Mouse (Mus musculus) midbrain, embryonic 15.5 days (tissue): Measurements from ENCODE around the gene Rbfox3. TPM values are rescaled to one million over a fixed set of nuclear protein-coding genes. Genes with fewer than 3 reads are reported as not detected.

Source experiments
- ATAC-seq: fragments of 200-750 bp; cut with Nextera tagmentation; replicated peaks from 2 replicates; pipeline ENCODE4 v1.8.0; 2017; ENCODE audit warnings: moderate TSS enrichment
- H3K27ac ChIP-seq: fragments of 300-500 bp; sonication (generic); 2 replicates; pipeline ENCODE4 v1.5.1; 2015; ENCODE audit warnings: mild to moderate bottlenecking, inconsistent platforms
- H3K27me3 ChIP-seq: fragments of 300-500 bp; sonication (generic); replicated peaks from 2 replicates; pipeline ENCODE4 v1.6.1; 2015; ENCODE audit warnings: inconsistent platforms
- H3K36me3 ChIP-seq: fragments of 300-500 bp; sonication (generic); replicated peaks from 2 replicates; pipeline ENCODE4 v1.6.1; 2015; ENCODE audit warnings: inconsistent platforms
- H3K4me1 ChIP-seq: fragments of 300-500 bp; sonication (generic); 2 replicates; pipeline ENCODE4 v1.6.1; 2015; ENCODE audit warnings: inconsistent platforms
- H3K4me2 ChIP-seq: fragments of 300-500 bp; sonication (generic); 2 replicates; pipeline ENCODE4 v1.6.1; 2015; ENCODE audit warnings: inconsistent platforms, mild to moderate bottlenecking, moderate library complexity
- H3K4me3 ChIP-seq: fragments of 300-500 bp; sonication (generic); 2 replicates; pipeline ENCODE4 v1.5.1; 2015; ENCODE audit warnings: mild to moderate bottlenecking, inconsistent platforms
- H3K9ac ChIP-seq: fragments of 300-500 bp; sonication (generic); 2 replicates; pipeline ENCODE4 v1.6.1; 2015; ENCODE audit warnings: mild to moderate bottlenecking, inconsistent platforms
- H3K9me3 ChIP-seq: fragments of 300-500 bp; sonication (generic); 2 replicates; pipeline ENCODE4 v1.6.1; 2016; ENCODE audit warnings: inconsistent platforms
- WGBS: fragments of 180-500 bp; shearing (Covaris S2); methylation state at CpG from one replicate; pipeline ENCODE4 v1.1.7; 2015; ENCODE audit warnings: mixed read lengths; 5-methylcytosine and 5-hydroxymethylcytosine counted together
- polyA plus RNA-seq: library from polyadenylated mRNA; unstranded; fragments of >200 nt; fragmentation: Nextera tagmentation; extraction: Ambion mirVana; gene quantifications from 2 replicates; pipeline ENCODE4 v1.2.1, GENCODE M21; 2015

The Rbfox3 gene
- polyA plus RNA-seq, 1 experiment from 2014 or later: 54.2 TPM

- no peaks in the 10 kb centered on the region for H3K27me3 ChIP-seq
- no peak for ATAC-seq
- no peaks in the 10 kb centered on the region for H3K36me3 ChIP-seq
- 74% methylated on average over 10 of the region's 10 CpGs for WGBS
- H3K4me1 ChIP-seq: peaks cover 43% of the 10 kb centered on the region
- H3K4me3 ChIP-seq: no peak overlapping the region
- no peak overlapping the region for H3K9ac ChIP-seq
- H3K27ac ChIP-seq: no peak overlapping the region
- no peak overlapping the region for H3K4me2 ChIP-seq
- H3K9me3 ChIP-seq: no peaks in the 10 kb centered on the region
Observed at GRCm38 (mm10) chr11:118680699-118681098, 230.7 kb downstream of the Rbfox3 start.

- Histone ChIP-seq H3K9me3 (no peaks in the 10 kb centered on the region), H3K27me3 (no peaks in the 10 kb centered on the region), H3K4me1 (peaks cover 37% of the 10 kb centered on the region), H3K9ac (no peak overlapping the region), H3K27ac (peak overlapping the region; percentile 37; the same call in 1 of the 2 replicates), H3K36me3 (no peaks in the 10 kb centered on the region), H3K4me3 (no peak overlapping the region), H3K4me2 (no peak overlapping the region)
- 46% methylated on average over 24 of the region's 24 CpGs for WGBS
- no peak for ATAC-seq
Observed at GRCm38 (mm10) chr11:118679736-118680410, 231.5 kb downstream of the Rbfox3 start.

- WGBS: 19% methylated on average over 20 of the region's 20 CpGs
- ATAC-seq: no peak; the same call in 1 of the 2 replicates
- no peaks in the 10 kb centered on the region for H3K36me3 ChIP-seq
Observed at GRCm38 (mm10) chr11:118678515-118679104, 232.8 kb downstream of the Rbfox3 start.

GRCm38 (mm10) chr11:118677277-118677676, 234.1 kb downstream of the Rbfox3 start:
- H3K4me3 ChIP-seq: no peak overlapping the region
- no peaks in the 10 kb centered on the region for H3K27me3 ChIP-seq
- peaks cover 37% of the 10 kb centered on the region for H3K4me1 ChIP-seq
- no peak for ATAC-seq
- WGBS: 67% methylated on average over 8 of the region's 8 CpGs
- H3K9ac ChIP-seq: no peak overlapping the region
- no peak overlapping the region for H3K4me2 ChIP-seq
- no peaks in the 10 kb centered on the region for H3K9me3 ChIP-seq
- H3K27ac ChIP-seq: no peak overlapping the region
- no peaks in the 10 kb centered on the region for H3K36me3 ChIP-seq

More at GRCm38 (mm10) chr11:118678515-118679104, 232.8 kb downstream of the Rbfox3 start:
- Histone ChIP-seq H3K4me3 (no peak overlapping the region), H3K9ac (no peak overlapping the region), H3K4me2 (0 out of 2 replicates have a peak overlapping the region, but pooled peaks have one; percentile 0), H3K27me3 (no peaks in the 10 kb centered on the region), H3K9me3 (no peaks in the 10 kb centered on the region), H3K4me1 (peaks cover 37% of the 10 kb centered on the region), H3K27ac (0 out of 2 replicates have a peak overlapping the region, but pooled peaks have one; percentile 20)

- WGBS: 84% methylated on average over 7 of the region's 7 CpGs
Observed at GRCm38 (mm10) chr11:118676364-118676763, 235.0 kb downstream of the Rbfox3 start.

DNA sequence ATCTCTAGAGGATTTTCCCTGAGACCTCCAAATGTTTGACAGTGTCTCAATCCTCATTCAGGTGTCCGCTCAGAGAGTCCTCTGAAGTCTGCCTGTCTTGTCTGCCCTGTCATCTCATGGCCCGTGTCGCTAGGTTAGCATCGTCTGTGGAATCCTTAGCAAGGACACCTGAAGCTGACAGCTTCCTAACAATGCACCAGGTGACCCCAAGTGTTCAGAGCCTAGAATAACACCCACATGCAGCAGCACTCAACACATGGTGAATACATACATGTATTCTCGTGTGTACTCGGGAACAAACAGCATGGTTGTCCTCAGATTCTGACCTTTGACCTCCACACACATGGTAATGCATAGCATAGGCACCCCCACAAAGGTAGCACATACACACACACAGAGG, 239.4 kb downstream of the Rbfox3 start:
- WGBS: 78% methylated on average over 6 of the region's 6 CpGs
- peaks cover 20% of the 10 kb centered on the region; the same call in 1 of the 2 replicates for H3K4me1 ChIP-seq
- H3K4me3 ChIP-seq: no peak overlapping the region
- H3K36me3 ChIP-seq: no peaks in the 10 kb centered on the region
- H3K27me3 ChIP-seq: no peaks in the 10 kb centered on the region
- no peaks in the 10 kb centered on the region for H3K9me3 ChIP-seq
- no peak overlapping the region for H3K9ac ChIP-seq
- H3K4me2 ChIP-seq: no peak overlapping the region
- ATAC-seq: no peak
- H3K27ac ChIP-seq: no peak overlapping the region

More at GRCm38 (mm10) chr11:118676364-118676763, 235.0 kb downstream of the Rbfox3 start:
- H3K4me3 ChIP-seq: no peak overlapping the region
- H3K36me3 ChIP-seq: no peaks in the 10 kb centered on the region
- ATAC-seq: no peak
- H3K4me2 ChIP-seq: no peak overlapping the region
- no peak overlapping the region for H3K27ac ChIP-seq
- no peaks in the 10 kb centered on the region for H3K27me3 ChIP-seq
- no peak overlapping the region for H3K9ac ChIP-seq
- H3K4me1 ChIP-seq: peaks cover 36% of the 10 kb centered on the region
- no peaks in the 10 kb centered on the region for H3K9me3 ChIP-seq

DNA sequence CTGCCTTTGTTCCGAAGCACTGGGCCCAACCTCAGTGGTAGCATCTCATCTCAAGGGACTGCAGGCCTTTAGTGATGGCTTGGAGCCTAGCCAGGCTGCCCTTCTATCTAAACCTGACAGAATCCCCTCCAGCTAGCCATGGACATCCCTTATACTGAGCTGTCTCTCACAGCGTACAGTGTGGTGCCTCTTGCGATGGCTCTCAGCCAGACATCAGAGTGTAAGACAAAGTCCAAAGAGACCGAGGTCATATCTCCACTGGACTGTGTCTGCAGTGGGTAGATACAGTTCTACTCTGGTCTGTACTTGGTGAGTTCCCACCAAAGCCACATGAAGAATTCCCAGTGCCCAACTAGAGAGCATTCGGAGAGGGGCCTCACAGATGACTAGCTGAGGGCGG, 240.2 kb downstream of the Rbfox3 start:
- H3K9ac ChIP-seq: no peak overlapping the region
- no peak overlapping the region for H3K27ac ChIP-seq
- peaks cover 24% of the 10 kb centered on the region for H3K4me1 ChIP-seq
- H3K9me3 ChIP-seq: no peaks in the 10 kb centered on the region
- ATAC-seq: no peak
- WGBS: 76% methylated on average over 6 of the region's 6 CpGs
- no peaks in the 10 kb centered on the region for H3K36me3 ChIP-seq
- no peaks in the 10 kb centered on the region for H3K27me3 ChIP-seq
- H3K4me3 ChIP-seq: no peak overlapping the region
- no peak overlapping the region for H3K4me2 ChIP-seq

- no peak overlapping the region for H3K4me2 ChIP-seq
- no peak overlapping the region for H3K27ac ChIP-seq
- no peak overlapping the region for H3K4me3 ChIP-seq
- no peak overlapping the region for H3K9ac ChIP-seq
- H3K27me3 ChIP-seq: no peaks in the 10 kb centered on the region
- 58% methylated on average over 5 of the region's 5 CpGs for WGBS
- no peak for ATAC-seq
- no peaks in the 10 kb centered on the region for H3K36me3 ChIP-seq
- no peaks in the 10 kb centered on the region for H3K9me3 ChIP-seq
- H3K4me1 ChIP-seq: peaks cover 35% of the 10 kb centered on the region
Observed at GRCm38 (mm10) chr11:118669820-118670219, 241.6 kb downstream of the Rbfox3 start.

- WGBS: 77% methylated on average over 8 of the region's 8 CpGs
- Histone ChIP-seq H3K4me1 (peaks cover 45% of the 10 kb centered on the region), H3K27ac (no peak overlapping the region), H3K9me3 (no peaks in the 10 kb centered on the region), H3K4me2 (no peak overlapping the region), H3K27me3 (no peaks in the 10 kb centered on the region), H3K9ac (no peak overlapping the region), H3K4me3 (no peak overlapping the region), H3K36me3 (no peaks in the 10 kb centered on the region)
- ATAC-seq: no peak
Observed at GRCm38 (mm10) chr11:118668351-118668750, 243.0 kb downstream of the Rbfox3 start.

GRCm38 (mm10) chr11:118667946-118668345, 243.5 kb downstream of the Rbfox3 start:
- H3K4me1 ChIP-seq: peaks cover 49% of the 10 kb centered on the region
- H3K9ac ChIP-seq: no peak overlapping the region
- no peaks in the 10 kb centered on the region for H3K36me3 ChIP-seq
- H3K27ac ChIP-seq: no peak overlapping the region
- H3K4me3 ChIP-seq: no peak overlapping the region
- 62% methylated on average over 1 of the region's 1 CpGs for WGBS
- H3K9me3 ChIP-seq: no peaks in the 10 kb centered on the region
- no peak overlapping the region for H3K4me2 ChIP-seq
- no peak for ATAC-seq
- H3K27me3 ChIP-seq: no peaks in the 10 kb centered on the region

GRCm38 (mm10) chr11:118666172-118666571, 245.2 kb downstream of the Rbfox3 start:
- H3K36me3 ChIP-seq: no peaks in the 10 kb centered on the region
- no peak overlapping the region for H3K4me3 ChIP-seq
- H3K9me3 ChIP-seq: no peaks in the 10 kb centered on the region
- no peak overlapping the region for H3K9ac ChIP-seq
- peak overlapping the region; percentile 48; the same call in 1 of the 2 replicates for H3K27ac ChIP-seq
- H3K4me2 ChIP-seq: no peak overlapping the region
- H3K27me3 ChIP-seq: no peaks in the 10 kb centered on the region
- ATAC-seq: no peak
- peaks cover 51% of the 10 kb centered on the region for H3K4me1 ChIP-seq
- WGBS: 75% methylated on average over 3 of the region's 3 CpGs

DNA sequence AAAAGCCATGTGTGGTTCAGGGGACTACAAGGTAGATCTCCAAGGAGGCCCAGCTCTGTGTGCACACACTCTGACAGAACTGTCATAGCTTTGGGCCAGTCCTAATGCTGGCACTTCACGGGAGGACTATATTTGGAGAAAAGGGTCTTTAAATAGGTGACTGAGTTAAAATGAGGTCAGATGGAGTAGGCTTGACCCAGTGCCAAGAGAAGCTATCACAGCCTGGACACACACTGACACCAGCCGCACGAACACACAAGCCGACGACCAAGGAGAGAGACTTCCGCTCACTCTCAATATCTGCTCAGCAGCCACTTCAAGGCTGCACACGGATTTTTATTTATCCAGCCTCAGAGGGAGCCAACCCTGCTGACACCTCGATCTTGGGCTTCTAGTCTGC, 248.1 kb downstream of the Rbfox3 start:
- WGBS: 66% methylated on average over 8 of the region's 8 CpGs
- Histone ChIP-seq H3K9ac (no peak overlapping the region), H3K4me2 (no peak overlapping the region), H3K27ac (0 out of 2 replicates have a peak overlapping the region, but pooled peaks have one; percentile 13), H3K36me3 (no peaks in the 10 kb centered on the region), H3K27me3 (no peaks in the 10 kb centered on the region), H3K4me1 (peaks cover 54% of the 10 kb centered on the region), H3K4me3 (no peak overlapping the region), H3K9me3 (no peaks in the 10 kb centered on the region)
- ATAC-seq: no peak

GRCm38 (mm10) chr11:118659305-118659704, 252.1 kb downstream of the Rbfox3 start:
- H3K4me3 ChIP-seq: no peak overlapping the region
- H3K9me3 ChIP-seq: no peaks in the 10 kb centered on the region
- no peak overlapping the region for H3K9ac ChIP-seq
- H3K4me2 ChIP-seq: no peak overlapping the region
- no peak for ATAC-seq
- H3K27ac ChIP-seq: no peak overlapping the region
- H3K27me3 ChIP-seq: no peaks in the 10 kb centered on the region
- no peaks in the 10 kb centered on the region for H3K36me3 ChIP-seq
- 19% methylated on average over 10 of the region's 10 CpGs for WGBS
- peaks cover 50% of the 10 kb centered on the region for H3K4me1 ChIP-seq
